Mouse (Mus musculus): Measurements from ENCODE around the gene Tkt.
"Not testable (repeated sequence)": the region's sequence is repeated elsewhere in the genome, so short reads cannot be mapped to it uniquely, and the experiment has no call there.

The Tkt gene

GRCm38 (mm10) chr14:30548131-30548720 lies at the start of gene Tkt:
Gene Tkt, plus strand, starts transcription at chr14:30548359.
- peak; percentile 43 for DNase-seq (ENCODE audit: low spot score)

- no peak for DNase-seq (ENCODE audit: low spot score)
Observed at GRCm38 (mm10) chr14:30504990-30505389, 43.2 kb upstream of the Tkt start.

GRCm38 (mm10) chr14:30510214-30510763 lies 37.9 kb upstream of the Tkt start:
- no peak for DNase-seq (ENCODE audit: low spot score)

- DNase-seq (ENCODE audit: low spot score) = no peak
Observed at GRCm38 (mm10) chr14:30512896-30513295, 35.3 kb upstream of the Tkt start.

GRCm38 (mm10) chr14:30515931-30516723 lies 32.0 kb upstream of the Tkt start:
- no peak for DNase-seq (ENCODE audit: low spot score)

GRCm38 (mm10) chr14:30519323-30519722 lies 28.8 kb upstream of the Tkt start:
- no peak for DNase-seq (ENCODE audit: low spot score)

- DNase-seq (ENCODE audit: low spot score) = no peak
Observed at GRCm38 (mm10) chr14:30523356-30523755, 24.8 kb upstream of the Tkt start.

- no peak for DNase-seq (ENCODE audit: low spot score)
Observed at GRCm38 (mm10) chr14:30528392-30528791, 19.8 kb upstream of the Tkt start.

- no peak for DNase-seq (ENCODE audit: low spot score)
Observed at GRCm38 (mm10) chr14:30528961-30529360, 19.2 kb upstream of the Tkt start.

GRCm38 (mm10) chr14:30529454-30529853 lies 18.7 kb upstream of the Tkt start:
- no peak for DNase-seq (ENCODE audit: low spot score)

GRCm38 (mm10) chr14:30530726-30531269 lies 17.4 kb upstream of the Tkt start:
- DNase-seq (ENCODE audit: low spot score) = no peak

GRCm38 (mm10) chr14:30531431-30531830 lies 16.7 kb upstream of the Tkt start:
- DNase-seq (ENCODE audit: low spot score) = no peak

- DNase-seq (ENCODE audit: low spot score) = no peak
Observed at GRCm38 (mm10) chr14:30531896-30532295, 16.3 kb upstream of the Tkt start.

GRCm38 (mm10) chr14:30533780-30534450 lies 14.2 kb upstream of the Tkt start:
- no peak for DNase-seq (ENCODE audit: low spot score)

GRCm38 (mm10) chr14:30541541-30541940 lies 6.6 kb upstream of the Tkt start:
- DNase-seq (ENCODE audit: low spot score) = no peak

- DNase-seq (ENCODE audit: low spot score) = not testable (repeated sequence)
Observed at GRCm38 (mm10) chr14:30543331-30543730, 4.8 kb upstream of the Tkt start.

- peak; percentile 88 for DNase-seq (ENCODE audit: low spot score)
Observed at GRCm38 (mm10) chr14:30548965-30549776, 1.0 kb downstream of the Tkt start.

- no peak for DNase-seq (ENCODE audit: low spot score)
Observed at GRCm38 (mm10) chr14:30549777-30550149, 1.6 kb downstream of the Tkt start.

- DNase-seq (ENCODE audit: low spot score) = no peak
Observed at GRCm38 (mm10) chr14:30550232-30551070, 2.3 kb downstream of the Tkt start.

- DNase-seq (ENCODE audit: low spot score) = no peak
Observed at GRCm38 (mm10) chr14:30551509-30551908, 3.4 kb downstream of the Tkt start.

- no peak for DNase-seq (ENCODE audit: low spot score)
Observed at GRCm38 (mm10) chr14:30551981-30552380, 3.8 kb downstream of the Tkt start.
